Mouse (Mus musculus) CH12.LX (cell line): ENCODE results near the gene Gm45753.

Experiments
- BHLHE40 ChIP-seq: IDR thresholded peaks from 2 replicates; pipeline ENCODE4 v1.6.1; 2011; ENCODE audit warnings: mild to moderate bottlenecking, low read depth, low read length, improper control_type of control experiment
- CTCF ChIP-seq, 2 experiments: IDR thresholded peaks in 1 of 2; conservative IDR thresholded peaks in 1 of 2; 2 replicates each; pipeline ENCODE4 v1.5.1; 2011 to 2012; ENCODE audit warnings: low read depth in 2 of 2, low read length in 2 of 2, improper control_type of control experiment in 1 of 2, inconsistent platforms in 1 of 2, mild to moderate bottlenecking in 1 of 2, moderate library complexity in 1 of 2
- MAFK ChIP-seq: IDR thresholded peaks from 2 replicates; pipeline ENCODE4 v1.6.1; 2011; ENCODE audit warnings: low read length, improper control_type of control experiment; ENCODE audit not compliant: insufficient replicate concordance
- MEF2A ChIP-seq: IDR thresholded peaks from 2 replicates; pipeline ENCODE4 v1.6.1; 2014; ENCODE audit warnings: low read depth, mild to moderate bottlenecking, inconsistent platforms, low read length, improper control_type of control experiment, borderline replicate concordance
- PAX5 ChIP-seq: IDR thresholded peaks from 2 replicates; pipeline ENCODE4 v1.6.1; 2012; ENCODE audit warnings: low read length, inconsistent platforms, mixed read lengths
- RCOR1 ChIP-seq: conservative IDR thresholded peaks from 2 replicates; pipeline ENCODE4 v1.6.1; 2012; ENCODE audit warnings: low read depth, mild to moderate bottlenecking, inconsistent platforms, low read length, improper control_type of control experiment
- TCF12 ChIP-seq: IDR thresholded peaks from 2 replicates; pipeline ENCODE4 v1.6.1; 2014; ENCODE audit warnings: low read depth, mild to moderate bottlenecking, inconsistent platforms, low read length, improper control_type of control experiment
- ZC3H11A ChIP-seq: IDR thresholded peaks from 2 replicates; pipeline ENCODE4 v1.6.1; 2012; ENCODE audit warnings: low read depth, mild to moderate bottlenecking, inconsistent platforms, low read length, improper control_type of control experiment
- ZNF384 ChIP-seq: IDR thresholded peaks from 2 replicates; pipeline ENCODE4 v1.6.1; 2012; ENCODE audit warnings: low read depth, low read length, improper control_type of control experiment, inconsistent platforms

DNA sequence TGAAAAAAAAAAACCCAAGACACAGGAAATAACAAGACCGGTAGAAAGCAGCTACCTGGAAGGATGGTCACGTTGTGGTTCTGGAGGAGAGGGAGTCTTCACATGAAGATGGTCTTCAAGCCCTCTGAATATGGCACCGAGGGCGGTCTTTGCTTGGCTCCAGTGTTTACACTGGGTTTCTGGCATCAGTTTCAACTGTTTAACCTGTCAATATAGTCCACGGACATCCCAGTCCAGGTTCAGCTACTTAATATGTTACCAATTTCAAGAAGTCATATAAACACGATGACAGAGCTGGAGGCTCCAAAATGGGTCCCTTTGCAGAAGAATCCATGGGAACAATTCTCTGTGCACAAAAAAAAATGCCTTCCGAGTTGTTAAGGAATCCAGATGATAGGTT is 13.6 kb downstream of the Gm45753 start, which contains the start of gene Klkb1:
- no peak for TF ChIP-seq CTCF (conservative IDR thresholded peaks at IDR 0.05 in 1 of 2, IDR thresholded peaks at IDR 0.05 in 1 of 2; ENCODE audit: low read depth in 2 of 2, low read length in 2 of 2)
- TF ChIP-seq ZC3H11A, result no peak
- no peak for TF ChIP-seq PAX5
- no peak for TF ChIP-seq BHLHE40
- TF ChIP-seq TCF12, result no peak
- no peak for TF ChIP-seq RCOR1
- TF ChIP-seq MAFK, result no peak
- no peak for TF ChIP-seq MEF2A
- TF ChIP-seq ZNF384, result no peak
